Mouse (Mus musculus) spleen, adult 2 months (tissue): ENCODE measurements around the gene Ptpn20. TPM values are rescaled to one million over a fixed set of nuclear protein-coding genes. Genes with fewer than 3 reads are reported as not detected.

ENCODE experiments used
- DNase-seq, 2 experiments: peaks; one replicate each; pipeline versions ENCODE4 v3.0.0 to v3.0.0-alpha.2; 2012 to 2021; ENCODE audit warnings: low spot score in 2 of 2, low read depth in 1 of 2
- H3K27ac ChIP-seq: fragments of 200-500 bp; 2 replicates; pipeline ENCODE4 v1.5.1; 2012; ENCODE audit warnings: low read length, inconsistent platforms; ENCODE audit not compliant: insufficient read depth
- H3K27me3 ChIP-seq: fragments of 200-500 bp; 2 replicates; pipeline ENCODE4 v1.6.1; 2012; ENCODE audit warnings: mild to moderate bottlenecking, moderate library complexity, low read length, inconsistent platforms; ENCODE audit not compliant: control insufficient read depth, insufficient read depth
- H3K36me3 ChIP-seq: fragments of 200-500 bp; 2 replicates; pipeline ENCODE4 v1.6.1; 2012; ENCODE audit warnings: mild to moderate bottlenecking, low read length, inconsistent platforms; ENCODE audit not compliant: control insufficient read depth, insufficient read depth
- H3K4me1 ChIP-seq: fragments of 200-500 bp; 2 replicates; pipeline ENCODE4 v1.6.1; 2011; ENCODE audit warnings: inconsistent platforms; ENCODE audit not compliant: control insufficient read depth, insufficient read depth, insufficient read length
- H3K4me3 ChIP-seq: fragments of 200-500 bp; 2 replicates; pipeline ENCODE4 v1.5.1; 2011; ENCODE audit warnings: mild to moderate bottlenecking, inconsistent platforms; ENCODE audit not compliant: insufficient read depth, insufficient read length; ENCODE audit errors: extremely low read depth
- CTCF ChIP-seq: fragments of 200-500 bp; IDR thresholded peaks from 2 replicates; pipeline ENCODE4 v1.5.1; 2011; ENCODE audit warnings: mild to moderate bottlenecking, inconsistent platforms; ENCODE audit not compliant: insufficient read depth, insufficient read length, insufficient replicate concordance; ENCODE audit errors: extremely low read depth
- POLR2A ChIP-seq: fragments of 200-500 bp; IDR thresholded peaks from 2 replicates; pipeline ENCODE4 v1.6.1; 2011; ENCODE audit warnings: low read depth, low read length, inconsistent platforms
- WGBS: fragments of 180-500 bp; shearing (Covaris S2); methylation state at CpG from one replicate; pipeline ENCODE4 v1.1.7; 2018; 5-methylcytosine and 5-hydroxymethylcytosine counted together
- polyA plus RNA-seq: library from polyadenylated mRNA; depleted of rRNA; stranded (reverse); fragments of >200 nt; gene quantifications from 2 replicates; pipeline ENCODE4 v1.2.3, GENCODE M21; 2012

Ptpn20 gene
- polyA plus RNA-seq, 1 experiment, result not detected

- no peak overlapping the region for H3K27ac ChIP-seq
- H3K4me1 ChIP-seq, result no peaks in the 10 kb centered on the region
- no peak for DNase-seq
- H3K4me3 ChIP-seq, result no peak overlapping the region
- H3K27me3 ChIP-seq, result no peaks in the 10 kb centered on the region; the same call in 1 of the 2 replicates
- H3K36me3 ChIP-seq, result no peaks in the 10 kb centered on the region
- 76% methylated on average over 7 of the region's 7 CpGs for WGBS
- no peak for TF ChIP-seq POLR2A
- TF ChIP-seq CTCF, result no peak
These were observed 9.1 kb upstream of the Ptpn20 start for GRCm38 (mm10) chr14:33579771-33580484.

DNA sequence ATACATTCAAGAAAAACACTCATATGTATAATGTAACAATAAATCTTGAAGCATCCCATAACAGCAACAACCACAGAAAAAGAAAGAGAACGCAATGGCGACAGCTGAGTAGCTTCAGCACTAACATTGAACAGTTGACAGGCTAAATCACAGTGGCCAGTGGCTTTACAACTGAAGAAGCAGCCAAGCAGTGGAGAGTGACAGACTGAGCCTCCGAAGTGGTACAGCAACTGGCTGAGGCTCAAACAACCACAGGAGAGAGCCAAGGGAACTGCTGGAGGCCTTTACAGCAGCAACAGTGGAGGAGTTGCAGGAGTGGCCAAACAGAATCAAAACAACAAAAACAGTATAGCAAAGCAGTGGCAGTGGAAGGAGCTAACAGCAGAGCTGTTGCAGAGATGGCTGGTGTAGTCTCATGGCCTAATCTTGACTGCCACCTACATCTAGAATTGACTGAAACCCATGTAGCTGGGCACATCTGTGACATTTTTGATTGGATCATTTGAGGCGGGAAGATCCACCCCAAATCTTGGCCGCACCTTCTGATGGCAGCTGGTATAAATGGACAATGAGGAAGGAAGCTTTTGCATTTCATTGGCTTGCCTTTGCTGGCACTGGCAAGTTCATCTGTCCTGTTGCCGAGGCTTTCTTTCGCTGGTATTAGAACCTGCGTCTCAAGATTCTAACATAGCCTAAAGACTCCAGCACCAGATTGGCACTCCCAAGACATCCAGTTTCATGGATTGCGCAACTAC, 9.5 kb downstream of the Ptpn20 start:
- no peak for TF ChIP-seq POLR2A
- no peak for TF ChIP-seq CTCF
- no peaks in the 10 kb centered on the region for H3K27me3 ChIP-seq
- no peak for DNase-seq
- H3K27ac ChIP-seq, result no peak overlapping the region
- H3K36me3 ChIP-seq, result no peaks in the 10 kb centered on the region
- no peak overlapping the region for H3K4me3 ChIP-seq
- no peaks in the 10 kb centered on the region for H3K4me1 ChIP-seq
- 90% methylated on average over 9 of the region's 9 CpGs for WGBS

DNA sequence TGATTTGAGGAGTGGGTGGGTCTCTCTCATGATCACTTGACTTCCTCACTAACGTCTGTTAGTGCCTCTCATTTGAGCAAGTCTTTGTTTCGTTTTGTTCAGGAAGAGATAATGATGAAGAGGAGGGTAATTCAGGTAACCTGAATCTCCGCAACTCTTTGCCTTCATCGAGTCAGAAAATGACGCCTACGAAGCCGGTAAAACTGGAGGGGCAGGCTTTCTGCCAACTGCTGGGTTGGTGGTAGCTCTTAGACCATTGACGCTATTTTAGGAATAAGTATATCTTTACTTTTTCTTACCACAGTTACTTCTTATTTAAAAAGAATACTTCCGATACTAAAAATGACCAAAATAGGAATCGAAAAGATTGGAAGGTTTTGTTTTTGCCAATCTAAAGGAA, 18.4 kb downstream of the Ptpn20 start:
- WGBS, result 86% methylated on average over 10 of the region's 10 CpGs
- no peaks in the 10 kb centered on the region for H3K36me3 ChIP-seq
- TF ChIP-seq POLR2A, result no peak
- no peak for TF ChIP-seq CTCF
- no peak overlapping the region for H3K4me3 ChIP-seq
- DNase-seq, result no peak
- no peak overlapping the region for H3K27ac ChIP-seq
- no peaks in the 10 kb centered on the region for H3K4me1 ChIP-seq
- no peaks in the 10 kb centered on the region for H3K27me3 ChIP-seq

- no peaks in the 10 kb centered on the region for H3K36me3 ChIP-seq
- no peaks in the 10 kb centered on the region for H3K4me1 ChIP-seq
- no peak for DNase-seq
- no peak overlapping the region for H3K4me3 ChIP-seq
- H3K27ac ChIP-seq, result no peak overlapping the region
- WGBS, result 82% methylated on average over 3 of the region's 3 CpGs
- no peaks in the 10 kb centered on the region for H3K27me3 ChIP-seq
- TF ChIP-seq CTCF (no peak), POLR2A (no peak)
These were observed 36.0 kb downstream of the Ptpn20 start for GRCm38 (mm10) chr14:33625036-33625435.

GRCm38 (mm10) chr14:33632790-33633372, 43.9 kb downstream of the Ptpn20 start:
- H3K27ac ChIP-seq, result no peak overlapping the region
- 62% methylated on average over 8 of the region's 8 CpGs for WGBS
- TF ChIP-seq POLR2A (no peak), CTCF (no peak)

GRCm38 (mm10) chr14:33634354-33634753, 45.3 kb downstream of the Ptpn20 start:
- WGBS, result 93% methylated on average over 4 of the region's 4 CpGs
- H3K4me1 ChIP-seq, result no peaks in the 10 kb centered on the region
- H3K27me3 ChIP-seq, result no peaks in the 10 kb centered on the region
- no peak for DNase-seq
- TF ChIP-seq CTCF, result no peak
- no peak for TF ChIP-seq POLR2A
- no peaks in the 10 kb centered on the region for H3K36me3 ChIP-seq
- H3K27ac ChIP-seq, result no peak overlapping the region
- H3K4me3 ChIP-seq, result no peak overlapping the region

More at GRCm38 (mm10) chr14:33632790-33633372, 43.9 kb downstream of the Ptpn20 start:
- H3K36me3 ChIP-seq, result no peaks in the 10 kb centered on the region
- H3K4me1 ChIP-seq, result no peaks in the 10 kb centered on the region
- H3K27me3 ChIP-seq, result no peaks in the 10 kb centered on the region
- no peak for DNase-seq
- no peak overlapping the region for H3K4me3 ChIP-seq
